Mouse (Mus musculus) cerebellum, postnatal 36 days (tissue): ENCODE measurements at regions not wholly inside any gene's neighbourhood (a gene's known extent, or its start where the extent isn't known, plus 50 kb on each side); places are given as distances from the start of the nearest gene placed in this dataset.
A peak's percentile ranks its signal among the peaks of the same experiment; 100 is the strongest.

Experiments used
- DNase-seq, 2 experiments: peaks; one replicate each; pipeline ENCODE4 v3.0.0; 2021 to 2022; ENCODE audit warnings: mixed read lengths in 2 of 2

GRCm38 (mm10) chr11:12757677-12758076, 292.9 kb upstream of the Cobl start:
- no peak for DNase-seq

DNA sequence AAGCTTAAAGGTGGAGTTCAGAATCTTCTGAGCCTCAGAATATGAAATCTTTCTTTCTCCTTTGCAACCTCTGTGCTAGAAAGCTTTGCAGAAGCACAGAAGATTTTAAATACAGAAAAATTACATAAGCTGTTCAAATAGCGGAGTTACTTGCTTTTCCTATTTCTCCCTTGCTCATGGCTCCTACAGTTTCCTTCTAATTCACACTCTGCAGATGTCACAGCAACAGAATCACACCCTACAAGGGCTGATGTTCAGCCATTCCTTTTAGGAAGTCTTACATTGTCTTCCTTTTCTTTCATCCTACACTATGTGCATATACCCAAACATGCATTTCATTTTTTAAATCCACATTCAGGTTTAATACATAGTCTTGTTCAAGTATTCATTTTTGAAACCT, 285.3 kb upstream of the Cobl start:
- DNase-seq = no peak

- DNase-seq = no peak
These were observed 284.5 kb upstream of the Cobl start for GRCm38 (mm10) chr11:12749245-12749644.

- peak in 1 of 2 experiments; percentile 9 for DNase-seq
These were observed 277.4 kb upstream of the Cobl start for GRCm38 (mm10) chr11:12742159-12742523.

- DNase-seq = no peak
These were observed 276.8 kb upstream of the Cobl start for GRCm38 (mm10) chr11:12741418-12742158.

DNA sequence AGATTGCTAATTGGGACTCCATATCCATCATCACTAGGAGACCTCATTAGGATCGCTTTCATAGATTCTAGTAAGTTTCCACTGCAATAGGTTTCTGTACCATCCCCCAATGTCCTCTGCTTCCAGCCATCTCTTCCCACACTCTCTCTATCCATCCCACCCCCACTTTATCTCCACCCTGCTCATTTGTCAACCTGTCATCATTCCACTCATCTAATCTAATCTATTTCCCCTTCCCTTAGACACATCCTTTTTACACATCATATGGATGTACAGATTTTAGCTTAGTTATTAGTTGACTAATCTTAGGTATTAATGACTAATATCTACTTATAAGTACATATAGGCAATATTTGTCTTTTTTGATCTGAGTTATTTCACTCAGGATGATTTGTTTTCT, 269.5 kb upstream of the Cobl start:
- DNase-seq = no peak

- DNase-seq = no peak
These were observed 262.5 kb upstream of the Cobl start for GRCm38 (mm10) chr11:12727293-12727692.

DNA sequence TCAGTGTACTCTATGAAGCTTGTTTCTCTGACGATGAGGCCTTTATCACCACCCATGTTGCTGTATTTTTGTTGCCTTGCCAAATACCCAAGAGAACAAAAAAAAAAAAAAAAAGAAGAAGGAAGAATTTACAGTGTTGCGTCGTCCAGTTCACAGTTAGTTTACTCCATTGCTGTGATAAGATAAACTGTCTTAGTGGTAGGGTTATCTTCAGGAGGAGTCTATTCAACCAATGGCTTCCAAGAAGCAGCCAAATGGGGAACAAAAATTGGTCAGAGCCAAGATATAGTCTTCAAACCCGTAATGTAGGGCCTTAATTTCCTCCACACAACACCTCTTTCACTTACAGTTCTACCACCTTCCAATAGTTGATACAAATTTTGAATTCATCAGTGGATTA, 261.7 kb upstream of the Cobl start:
- DNase-seq = no peak

DNA sequence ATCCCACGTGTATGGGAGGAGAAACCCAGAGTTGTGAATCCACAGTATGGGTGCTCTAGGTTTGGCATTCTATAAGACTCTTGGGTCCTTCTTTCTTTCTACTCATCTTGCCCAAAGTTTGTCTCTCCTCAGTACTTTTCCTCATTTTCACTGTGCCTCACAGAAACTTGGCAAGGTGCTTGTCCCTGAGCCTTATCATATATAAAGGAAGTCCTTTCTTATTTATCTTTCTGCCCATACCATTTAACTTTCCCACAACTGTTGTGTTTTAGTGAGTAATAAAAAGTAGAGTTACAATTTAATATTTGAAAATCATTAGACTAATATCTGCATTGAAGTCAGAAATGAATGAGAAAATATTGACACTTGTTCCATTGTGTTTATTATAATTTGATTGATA, 257.6 kb upstream of the Cobl start:
- DNase-seq = no peak

- no peak for DNase-seq
These were observed 255.4 kb upstream of the Cobl start for GRCm38 (mm10) chr11:12720169-12720568.

- DNase-seq = no peak
These were observed 231.6 kb upstream of the Cobl start for GRCm38 (mm10) chr11:12696321-12696720.

DNA sequence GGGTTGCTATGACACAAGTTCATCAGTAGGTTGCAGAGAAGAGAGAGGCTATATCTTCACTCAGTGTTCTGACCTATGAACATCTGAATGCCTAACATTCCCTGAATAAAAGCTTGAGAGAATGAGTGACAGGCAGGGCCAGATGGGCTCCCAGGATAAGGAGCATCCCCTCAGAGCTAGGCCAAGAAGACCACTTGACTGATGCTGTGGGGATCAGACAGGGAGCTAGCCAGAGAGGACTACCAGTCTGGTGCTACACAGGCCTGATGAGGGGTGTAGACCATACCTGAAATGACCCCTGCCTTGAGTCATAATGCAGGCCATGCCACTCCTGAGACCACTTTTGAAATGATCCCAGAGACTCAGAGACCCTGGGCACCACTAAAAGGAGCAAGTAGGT, 228.1 kb upstream of the Cobl start:
- DNase-seq = no peak

DNA sequence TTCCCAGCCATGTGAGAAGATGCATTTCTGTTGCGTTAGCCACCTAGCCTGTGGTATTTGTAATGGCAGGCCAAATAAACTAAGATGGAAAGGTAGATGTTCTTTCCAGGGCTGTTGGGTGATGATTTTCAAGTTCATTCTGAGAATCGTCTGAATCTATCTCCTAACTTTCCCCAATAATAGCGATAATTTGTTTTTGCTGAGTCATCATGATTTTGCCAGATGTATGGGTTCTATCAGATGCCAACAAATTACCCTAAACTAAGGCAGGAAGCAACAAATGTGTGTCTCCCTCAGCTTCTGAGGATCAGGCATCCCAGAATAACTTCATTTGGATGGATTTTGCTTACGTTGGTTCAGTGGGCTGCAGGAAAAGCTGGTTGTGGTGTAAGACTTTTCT, 222.0 kb upstream of the Cobl start:
- DNase-seq = no peak

GRCm38 (mm10) chr11:12661824-12662443, 197.2 kb upstream of the Cobl start:
- no peak for DNase-seq

- DNase-seq = no peak
These were observed 194.1 kb upstream of the Cobl start for GRCm38 (mm10) chr11:12658847-12659246.

GRCm38 (mm10) chr11:12656450-12656849, 191.7 kb upstream of the Cobl start:
- no peak for DNase-seq
